Mouse (Mus musculus): ENCODE measurements around the gene Chsy1. TPM values are rescaled to one million over a fixed set of nuclear protein-coding genes. Genes with fewer than 3 reads are reported as not detected.

Chsy1 gene
- total RNA-seq, 2 experiments from 2014 or later: 10.1 to 15.3 TPM

- no peak for ATAC-seq (replicated peaks; ENCODE audit: low FRiP score, poor library complexity, severe bottlenecking)
These were observed 2.1 kb upstream of the Chsy1 start for GRCm38 (mm10) chr7:66107206-66107605.

GRCm38 (mm10) chr7:66107930-66108329, 1.4 kb upstream of the Chsy1 start:
- ATAC-seq (replicated peaks; ENCODE audit: low FRiP score, poor library complexity, severe bottlenecking): no peak

GRCm38 (mm10) chr7:66109855-66110635, 730 bp downstream of the Chsy1 start:
- peak; percentile 50 for ATAC-seq (replicated peaks; ENCODE audit: low FRiP score, poor library complexity, severe bottlenecking)

DNA sequence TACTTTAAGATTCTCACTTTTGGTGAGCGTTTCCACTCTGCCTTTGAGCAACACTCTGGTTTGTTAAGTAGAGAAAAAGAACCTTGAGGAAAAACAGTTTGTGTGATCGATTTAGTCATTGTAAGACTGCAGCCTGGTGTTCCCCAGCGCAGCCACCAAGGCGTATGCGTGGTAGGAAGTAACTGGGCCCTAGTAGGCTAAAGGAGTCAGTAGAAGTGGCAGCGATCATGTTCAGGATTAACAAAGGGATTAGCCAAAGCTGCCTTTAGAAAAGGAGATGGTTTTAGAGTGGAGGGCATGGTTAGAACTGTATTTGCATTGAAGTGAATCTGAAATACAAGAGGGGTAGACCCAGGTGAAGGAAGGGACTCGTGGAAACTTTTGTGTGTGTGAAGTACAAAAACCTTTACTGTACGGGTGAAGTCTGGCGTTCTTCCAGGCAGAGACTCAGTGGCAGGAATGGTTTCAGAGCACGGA, 1.4 kb downstream of the Chsy1 start:
- ATAC-seq (replicated peaks; ENCODE audit: low FRiP score, poor library complexity, severe bottlenecking): peak; percentile 47

DNA sequence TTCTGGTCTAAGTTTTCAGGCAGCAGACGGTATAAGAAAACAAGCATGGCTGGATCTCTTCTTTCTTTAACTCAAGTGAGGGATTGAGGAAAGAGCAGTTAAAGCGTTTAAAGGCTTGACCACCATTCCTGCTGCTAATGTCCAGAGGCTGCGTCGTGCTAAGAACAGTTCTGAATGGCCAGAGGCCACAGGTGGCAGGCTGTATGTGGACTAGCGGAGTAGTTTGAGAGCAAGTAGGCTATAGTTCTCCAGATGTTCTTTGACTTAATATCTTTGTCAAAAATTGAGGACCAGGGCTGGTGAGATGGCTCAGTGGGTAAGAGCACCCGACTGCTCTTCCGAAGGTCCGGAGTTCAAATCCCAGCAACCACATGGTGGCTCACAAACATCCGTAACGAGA, 1.9 kb downstream of the Chsy1 start:
- no peak for ATAC-seq (replicated peaks; ENCODE audit: low FRiP score, poor library complexity, severe bottlenecking)

- no peak for ATAC-seq (replicated peaks; ENCODE audit: low FRiP score, poor library complexity, severe bottlenecking)
These were observed 4.2 kb downstream of the Chsy1 start for GRCm38 (mm10) chr7:66113561-66113960.

DNA sequence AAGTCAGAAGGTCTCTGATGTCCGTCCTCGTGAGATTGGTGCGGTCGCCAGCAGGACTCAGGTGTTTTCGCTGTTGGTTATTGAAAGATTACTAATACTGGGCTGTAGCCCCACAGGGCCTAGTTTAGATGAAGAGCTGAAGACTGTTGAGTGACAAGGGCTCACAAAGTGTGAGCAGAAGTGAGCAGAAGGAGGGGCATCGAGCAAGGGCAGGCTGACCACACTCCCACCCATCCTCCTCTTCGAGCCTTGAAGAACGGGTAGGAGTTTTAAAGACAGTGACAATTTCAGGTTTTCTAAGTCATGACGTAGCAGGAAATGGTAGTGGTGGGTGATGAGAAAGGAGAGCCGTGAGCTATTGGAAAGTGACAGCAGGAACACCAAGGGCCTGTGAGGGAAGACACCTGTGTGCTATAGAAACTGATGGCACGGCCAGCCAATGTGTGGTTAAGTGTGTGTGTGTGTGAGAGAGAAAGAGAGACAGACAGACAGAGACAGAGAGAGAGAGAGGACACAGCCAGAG, 6.6 kb downstream of the Chsy1 start:
- ATAC-seq (replicated peaks; ENCODE audit: low FRiP score, poor library complexity, severe bottlenecking): no peak

- ATAC-seq (replicated peaks; ENCODE audit: low FRiP score, poor library complexity, severe bottlenecking): no peak
These were observed 7.7 kb downstream of the Chsy1 start for GRCm38 (mm10) chr7:66116906-66117482.

GRCm38 (mm10) chr7:66118046-66118445, 8.7 kb downstream of the Chsy1 start:
- ATAC-seq (replicated peaks; ENCODE audit: low FRiP score, poor library complexity, severe bottlenecking): no peak

- no peak for ATAC-seq (replicated peaks; ENCODE audit: low FRiP score, poor library complexity, severe bottlenecking)
These were observed 9.5 kb downstream of the Chsy1 start for GRCm38 (mm10) chr7:66118796-66119195.

- ATAC-seq (replicated peaks; ENCODE audit: low FRiP score, poor library complexity, severe bottlenecking): no peak
These were observed 10.8 kb downstream of the Chsy1 start for GRCm38 (mm10) chr7:66120139-66120538.

DNA sequence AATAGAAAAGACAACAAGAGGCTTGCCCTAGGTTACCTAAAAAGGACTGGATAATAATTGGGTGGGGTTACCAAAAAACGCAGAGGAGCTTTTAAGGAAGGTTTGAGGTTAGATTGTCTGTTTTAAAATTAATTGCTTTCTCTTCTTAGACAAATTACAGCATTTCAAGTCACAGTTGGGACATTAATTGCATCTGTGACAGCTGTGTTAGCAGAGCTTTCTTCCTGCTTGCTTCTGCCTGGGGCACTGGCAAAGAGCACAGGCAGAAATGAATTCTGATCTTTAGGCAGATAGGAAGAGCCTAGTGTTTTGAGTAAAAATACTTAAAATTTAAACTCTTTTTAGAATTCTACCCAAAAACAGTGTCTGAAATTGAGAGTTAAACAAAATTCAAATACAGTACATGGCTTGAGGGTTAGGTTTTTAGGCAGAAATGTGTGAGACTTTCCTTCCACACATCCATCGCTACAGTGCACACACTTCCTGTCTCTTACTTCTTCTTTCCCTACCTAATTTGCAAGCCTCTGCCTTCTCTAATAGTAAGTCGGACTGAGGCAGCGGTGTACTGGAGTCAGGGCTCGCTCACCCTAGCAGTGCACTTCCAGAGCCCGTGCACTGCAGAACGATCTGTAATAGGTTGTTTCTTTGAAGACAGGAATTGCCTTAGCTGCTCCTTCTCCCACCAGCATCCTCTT, 11.5 kb downstream of the Chsy1 start:
- no peak for ATAC-seq (replicated peaks; ENCODE audit: low FRiP score, poor library complexity, severe bottlenecking)

DNA sequence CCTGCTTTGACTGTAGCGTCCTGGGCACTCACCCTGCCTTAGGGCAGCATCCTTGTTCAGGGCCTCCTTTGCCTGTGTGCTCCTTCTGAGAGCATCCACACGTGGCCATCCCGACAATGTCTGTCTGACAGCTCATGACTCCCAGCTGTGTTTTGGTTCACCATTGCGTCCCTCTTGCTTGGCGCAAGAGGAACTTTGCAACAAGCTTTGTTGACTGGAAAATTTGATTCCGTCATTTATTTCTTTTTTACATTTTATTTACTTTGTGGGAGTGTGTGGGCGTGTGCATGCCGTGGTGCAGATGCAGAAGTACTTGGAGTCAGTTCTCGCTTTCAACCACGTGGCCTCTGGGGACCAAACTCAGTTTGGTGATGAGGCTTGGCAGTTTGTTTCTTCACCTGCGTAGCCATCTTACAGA, 15.2 kb downstream of the Chsy1 start:
- no peak for ATAC-seq (replicated peaks; ENCODE audit: low FRiP score, poor library complexity, severe bottlenecking)

GRCm38 (mm10) chr7:66125368-66125767, 16.1 kb downstream of the Chsy1 start:
- no peak for ATAC-seq (replicated peaks; ENCODE audit: low FRiP score, poor library complexity, severe bottlenecking)

DNA sequence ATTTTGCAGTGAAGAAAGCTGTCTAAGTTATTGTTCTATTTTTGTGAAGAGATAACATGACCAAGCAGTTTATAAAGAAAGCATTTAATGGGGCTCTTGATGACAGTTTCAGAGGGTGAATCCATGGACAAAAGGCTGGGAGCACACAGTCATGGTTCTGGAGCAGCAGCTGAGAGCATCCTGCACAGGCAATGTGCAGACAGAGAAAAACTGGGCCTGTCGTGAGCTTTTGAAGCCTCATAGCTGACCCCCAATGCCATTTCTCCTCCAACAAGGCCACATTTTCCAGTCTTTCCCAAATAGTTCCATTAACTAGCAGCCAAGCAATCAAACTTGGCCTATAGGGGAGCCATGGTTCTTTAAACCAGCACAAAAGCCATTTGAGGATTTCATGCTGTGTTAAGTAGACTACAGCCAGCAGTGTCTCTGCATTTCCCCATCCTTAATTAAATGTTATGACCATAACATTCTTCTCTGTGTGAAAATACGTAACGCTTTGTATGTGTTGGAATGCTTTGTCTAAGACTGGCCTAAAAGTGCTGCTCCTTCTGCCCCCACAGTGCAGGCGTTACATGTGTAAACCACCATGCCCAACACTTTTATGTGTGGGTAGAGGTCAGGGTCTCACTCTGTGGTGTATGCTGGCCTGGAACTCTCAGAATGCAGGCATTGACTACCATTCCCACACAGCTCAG, 18.8 kb downstream of the Chsy1 start:
- no peak for ATAC-seq (replicated peaks; ENCODE audit: low FRiP score, poor library complexity, severe bottlenecking)

GRCm38 (mm10) chr7:66128857-66129256, 19.5 kb downstream of the Chsy1 start:
- no peak for ATAC-seq (replicated peaks; ENCODE audit: low FRiP score, poor library complexity, severe bottlenecking)

DNA sequence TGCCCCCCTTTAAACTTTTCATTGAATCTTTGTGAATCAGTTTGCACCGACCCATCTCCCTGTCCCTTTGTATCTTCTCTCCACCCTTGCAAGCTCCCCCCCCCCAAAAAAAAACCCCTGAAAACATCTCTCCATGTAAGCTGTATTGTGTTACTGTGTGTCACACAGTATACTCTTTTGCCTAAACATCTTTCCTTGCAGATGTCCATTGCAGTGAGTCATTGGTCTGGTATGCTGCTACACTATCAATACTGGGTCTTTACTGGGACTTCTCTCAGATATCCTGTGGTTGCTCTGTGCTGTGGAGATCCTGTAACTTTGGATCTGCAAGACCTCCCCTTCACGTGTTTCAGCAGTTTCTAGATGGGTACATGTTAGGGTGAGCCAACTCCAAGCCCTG, 21.0 kb downstream of the Chsy1 start:
- ATAC-seq (replicated peaks; ENCODE audit: low FRiP score, poor library complexity, severe bottlenecking): no peak

GRCm38 (mm10) chr7:66131776-66132421, 22.6 kb downstream of the Chsy1 start:
- no peak for ATAC-seq (replicated peaks; ENCODE audit: low FRiP score, poor library complexity, severe bottlenecking)

DNA sequence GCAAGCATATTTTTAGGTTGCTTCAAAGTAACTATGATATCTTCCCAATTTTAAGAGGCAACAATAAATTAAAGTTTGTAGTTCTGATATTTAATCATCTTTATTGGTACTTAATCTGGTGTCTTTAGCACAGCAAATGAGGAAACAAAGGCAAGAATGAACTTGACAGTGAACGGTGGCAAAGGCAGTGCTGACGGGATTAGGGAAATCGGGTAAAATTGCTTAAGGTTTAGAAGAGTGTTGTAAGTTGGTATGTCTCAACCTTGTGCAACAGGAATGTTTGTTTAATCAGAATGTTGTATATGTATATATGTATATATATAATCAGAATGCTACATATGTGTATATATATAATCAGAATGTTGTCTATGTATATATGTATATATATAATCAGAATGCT, 24.8 kb downstream of the Chsy1 start:
- ATAC-seq (replicated peaks; ENCODE audit: low FRiP score, poor library complexity, severe bottlenecking): no peak

DNA sequence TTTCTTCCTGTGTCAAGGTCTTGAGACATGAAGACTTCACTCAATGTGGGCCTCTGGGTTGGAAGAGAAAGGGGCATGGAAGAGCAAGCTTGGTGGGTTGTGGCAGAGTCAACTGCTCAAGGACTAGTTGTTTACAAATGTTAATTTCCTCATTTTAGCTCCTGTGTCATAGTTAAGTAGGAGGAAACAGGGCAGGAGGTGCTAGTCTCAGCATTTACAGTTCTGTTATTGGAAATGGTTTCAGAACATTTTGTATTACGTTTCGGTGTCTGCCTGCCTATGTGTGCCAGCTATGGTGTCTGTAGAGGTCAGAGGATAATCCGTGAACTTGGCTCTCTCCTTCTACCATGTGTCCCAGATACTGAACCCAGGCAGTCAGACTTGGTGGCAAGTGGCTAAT, 26.3 kb downstream of the Chsy1 start:
- ATAC-seq (replicated peaks; ENCODE audit: low FRiP score, poor library complexity, severe bottlenecking): no peak

All from erythroid progenitor cell, adult 5-6 weeks (primary cell).